Mouse (Mus musculus): Measurements from ENCODE around the gene Cebpzos.
A peak's percentile ranks its signal among the peaks of the same experiment; 100 is the strongest.

The Cebpzos gene

DNA sequence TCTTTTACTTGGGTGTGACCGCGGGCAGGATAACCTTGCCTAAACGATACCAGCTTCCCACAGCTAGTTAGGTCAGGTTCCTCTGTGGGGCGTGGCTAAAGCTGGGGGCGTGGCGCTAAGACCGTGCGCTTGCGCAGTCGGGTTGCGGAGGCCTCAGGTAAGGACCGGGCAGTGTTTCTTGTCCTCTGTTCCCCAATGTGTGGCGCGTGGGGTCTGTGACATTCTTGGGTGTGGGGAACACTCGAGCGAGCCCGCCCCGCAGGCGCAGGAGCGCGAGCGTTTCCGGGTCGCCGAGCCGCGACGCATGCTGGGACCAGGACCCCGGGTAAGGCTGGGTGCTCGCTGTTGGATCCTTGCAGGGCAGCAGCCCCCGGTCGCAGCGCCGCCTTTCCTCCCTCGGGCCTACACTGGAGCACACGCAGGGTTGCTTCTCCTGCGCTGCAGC lies at the start of gene Cebpzos:
Gene Cebpzos (plus strand): TSS at position 132 of the 445 bp plus-strand sequence.
- peak; percentile 86 for DNase-seq (ENCODE audit: low spot score)

- no peak for DNase-seq (ENCODE audit: low spot score)
These were observed 42.4 kb upstream of the Cebpzos start for GRCm38 (mm10) chr17:78873886-78874285.

DNA sequence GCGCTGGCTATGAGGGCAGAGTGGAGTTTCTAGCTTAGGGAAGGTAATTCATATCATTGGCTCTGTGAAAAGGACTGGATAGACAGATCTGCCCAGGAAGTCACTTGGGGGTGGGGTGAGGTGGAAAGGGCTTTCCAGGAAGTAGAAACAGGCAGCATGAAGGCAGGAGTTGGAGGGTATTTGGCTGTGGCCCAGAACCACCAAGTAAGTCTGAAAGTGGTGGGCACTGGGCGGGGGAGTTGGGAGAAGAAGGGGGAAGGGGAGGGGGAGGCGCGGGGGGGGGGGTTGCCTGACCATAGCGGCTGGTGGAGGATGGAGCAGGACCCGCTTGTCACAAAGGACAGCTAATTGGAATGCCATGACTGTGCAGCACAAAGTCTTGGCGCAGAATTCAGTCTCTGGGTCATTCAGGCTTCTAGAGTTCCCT lies 34.4 kb upstream of the Cebpzos start:
- DNase-seq (ENCODE audit: low spot score), result no peak

- DNase-seq (ENCODE audit: low spot score), result peak; percentile 80
These were observed 33.7 kb upstream of the Cebpzos start, which contains the start of gene Eif2ak2 for GRCm38 (mm10) chr17:78882401-78883112. Eif2ak2 (minus strand) TSS chr17:78882573.

DNA sequence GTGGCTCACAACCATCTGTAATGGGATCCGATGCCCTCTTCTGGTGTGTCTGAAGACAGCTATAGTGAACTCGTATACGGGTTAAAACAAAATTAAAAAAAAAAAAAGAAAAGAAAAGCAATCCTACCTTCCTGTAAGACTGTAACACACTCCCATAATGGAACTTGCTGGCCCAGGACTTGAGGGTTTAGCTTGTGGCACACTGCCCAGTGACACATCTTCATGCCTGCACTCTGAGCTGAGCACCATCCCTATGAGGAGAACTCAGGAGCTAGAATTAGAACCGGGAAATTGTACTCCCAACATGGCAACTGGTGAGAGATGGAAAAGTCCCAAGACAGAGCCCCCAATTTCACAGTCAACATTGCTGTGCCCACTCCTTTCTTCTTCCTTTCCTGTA lies 33.0 kb upstream of the Cebpzos start:
- DNase-seq (ENCODE audit: low spot score), result no peak

DNA sequence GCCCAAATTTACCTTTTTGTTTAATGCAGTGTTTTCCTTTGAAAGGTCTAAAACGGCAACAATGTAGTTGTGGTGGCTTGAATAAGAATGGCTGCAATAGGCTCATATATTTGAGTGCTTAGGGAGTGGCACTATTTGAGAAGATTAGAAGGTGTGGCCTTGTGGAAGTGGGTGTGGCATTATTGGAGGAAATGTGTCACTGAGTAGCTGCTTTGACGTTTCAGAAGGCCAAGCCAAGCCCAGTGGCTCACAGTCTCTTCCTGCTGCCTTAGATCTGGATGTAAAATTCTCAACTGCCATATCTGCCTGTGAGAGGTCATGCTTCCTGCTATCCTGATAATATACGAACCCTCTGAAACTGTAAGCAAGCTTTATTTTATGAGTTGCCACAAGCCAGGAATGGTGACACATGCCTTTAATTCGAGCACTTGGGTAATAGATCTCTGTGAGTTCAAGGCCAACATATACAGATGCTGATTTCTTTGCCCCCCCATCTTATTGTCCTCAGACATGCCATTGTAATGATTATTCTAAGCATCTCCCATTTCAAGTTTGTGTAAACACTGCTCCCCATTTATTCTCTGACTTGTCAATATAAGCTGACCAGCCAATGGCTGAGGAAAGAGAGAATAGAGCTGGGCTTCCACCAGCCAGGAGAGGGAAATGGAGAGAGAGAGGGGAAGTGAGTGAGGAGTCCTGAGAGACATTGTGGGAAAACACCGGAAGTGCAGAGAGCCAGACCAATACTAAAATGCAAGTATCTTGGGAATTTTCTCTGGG lies 30.8 kb upstream of the Cebpzos start:
- DNase-seq (ENCODE audit: low spot score), result no peak

GRCm38 (mm10) chr17:78888554-78888953 lies 27.7 kb upstream of the Cebpzos start:
- DNase-seq (ENCODE audit: low spot score), result no peak

GRCm38 (mm10) chr17:78889184-78889583 lies 27.1 kb upstream of the Cebpzos start:
- DNase-seq (ENCODE audit: low spot score), result no peak

GRCm38 (mm10) chr17:78891020-78891419 lies 25.3 kb upstream of the Cebpzos start:
- no peak for DNase-seq (ENCODE audit: low spot score)

GRCm38 (mm10) chr17:78894991-78895390 lies 21.3 kb upstream of the Cebpzos start:
- DNase-seq (ENCODE audit: low spot score), result no peak

DNA sequence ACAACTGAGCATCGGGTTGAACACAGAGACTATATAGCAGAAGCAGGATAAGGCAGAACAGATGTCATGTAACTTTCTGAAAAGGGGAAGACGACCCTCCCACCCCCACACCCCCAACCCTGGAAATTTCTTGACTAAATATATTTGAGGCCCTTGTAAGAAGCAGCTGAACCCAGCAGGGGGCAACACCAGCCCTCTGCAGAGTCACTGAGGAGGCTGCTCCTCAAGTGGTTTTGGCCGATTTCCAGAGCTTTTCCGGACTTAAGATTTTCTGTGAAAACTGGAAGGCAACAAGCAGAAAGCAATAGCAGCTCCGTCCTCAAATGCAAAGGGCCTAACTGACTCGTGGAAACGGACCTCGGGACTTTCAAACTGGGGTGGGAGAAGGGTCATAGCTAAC lies 20.9 kb upstream of the Cebpzos start:
- peak; percentile 31 for DNase-seq (ENCODE audit: low spot score)

GRCm38 (mm10) chr17:78903158-78903557 lies 13.1 kb upstream of the Cebpzos start:
- no peak for DNase-seq (ENCODE audit: low spot score)

GRCm38 (mm10) chr17:78906892-78907291 lies 9.4 kb upstream of the Cebpzos start, which contains the start of gene Sult6b1:
Sult6b1 (minus strand) TSS chr17:78906992.
- no peak for DNase-seq (ENCODE audit: low spot score)

DNA sequence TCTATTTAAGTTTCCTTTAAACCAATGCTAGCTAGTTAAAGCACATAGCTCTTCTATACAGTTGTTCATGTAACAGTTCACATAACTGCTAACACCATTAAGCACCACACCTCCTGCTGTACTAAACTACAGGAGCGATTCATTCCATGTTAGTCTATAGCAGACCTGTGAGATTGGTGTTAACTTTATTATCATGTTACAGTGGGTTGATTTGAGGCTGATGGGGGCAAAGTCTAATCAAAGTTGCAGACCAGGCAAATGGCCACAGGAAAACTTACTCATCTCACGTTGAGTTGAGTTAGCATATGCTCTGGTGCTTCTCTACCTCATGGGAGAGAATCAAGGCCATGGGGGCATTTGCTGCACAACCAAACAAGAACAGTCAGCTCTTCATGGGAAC lies 6.9 kb upstream of the Cebpzos start:
- no peak for DNase-seq (ENCODE audit: low spot score)

DNA sequence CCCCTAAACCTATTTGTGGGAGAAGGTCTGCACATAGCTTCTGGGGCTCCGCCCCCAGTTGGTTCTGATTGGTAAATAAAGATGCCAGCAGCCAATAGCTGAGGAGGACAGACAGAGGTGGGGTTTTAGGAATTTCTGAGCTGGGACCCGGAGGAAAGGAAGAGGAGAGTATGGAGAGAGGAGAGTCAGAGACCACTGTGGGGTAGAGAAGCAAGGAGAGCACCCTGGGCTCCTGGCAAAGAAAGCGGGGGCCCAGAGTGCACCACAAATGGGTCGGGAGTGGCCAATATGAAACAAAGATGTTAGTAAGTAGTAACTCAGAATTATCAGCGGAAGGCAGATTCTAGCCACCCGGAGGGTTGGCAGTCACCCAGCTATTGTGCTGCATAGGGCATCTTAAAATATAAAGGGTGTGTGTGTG lies 3.4 kb upstream of the Cebpzos start:
- DNase-seq (ENCODE audit: low spot score), result peak; percentile 23

- DNase-seq (ENCODE audit: low spot score), result no peak
These were observed 2.4 kb upstream of the Cebpzos start for GRCm38 (mm10) chr17:78913921-78914320.

DNA sequence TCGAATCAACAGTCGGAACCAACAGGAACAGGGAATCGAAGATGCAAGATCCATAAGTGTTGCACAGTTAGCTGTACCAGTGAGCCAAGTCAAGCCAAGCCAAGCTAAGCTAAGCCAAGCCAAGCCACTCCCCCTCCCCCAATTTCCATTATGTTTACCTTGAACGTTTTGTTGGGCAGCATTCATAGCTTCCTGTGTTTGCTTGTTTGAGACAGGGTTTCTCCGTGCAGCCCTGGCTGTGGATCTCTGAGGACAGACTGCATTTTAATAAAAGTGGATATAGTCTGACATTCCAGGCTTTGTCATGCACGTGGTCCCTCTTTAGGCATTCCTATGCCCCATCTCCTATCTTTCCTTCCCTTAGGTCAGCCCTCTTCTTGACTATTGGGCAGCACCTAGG lies 528 bp upstream of the Cebpzos start:
- DNase-seq (ENCODE audit: low spot score), result no peak

DNA sequence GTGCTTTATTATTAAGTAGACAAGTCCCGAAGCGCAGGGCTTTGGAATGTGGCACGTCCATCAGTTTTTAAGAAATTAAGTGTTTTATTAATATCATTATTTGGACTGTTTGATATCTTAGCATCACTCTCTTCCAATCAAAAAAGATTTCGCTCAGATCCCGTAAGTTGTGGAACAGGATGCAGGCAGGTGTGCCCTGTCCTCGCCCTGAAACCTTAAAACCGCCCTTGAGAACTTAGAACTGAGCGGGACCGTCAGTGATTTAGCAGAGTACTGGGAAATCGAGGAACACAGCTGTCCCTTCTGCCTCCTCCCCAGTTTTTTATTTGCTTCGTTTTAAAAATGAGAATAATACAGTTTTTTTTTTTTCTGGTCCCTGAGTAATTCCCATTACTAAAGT lies 599 bp downstream of the Cebpzos start:
- no peak for DNase-seq (ENCODE audit: low spot score)

GRCm38 (mm10) chr17:78917696-78918095 lies 1.4 kb downstream of the Cebpzos start:
- DNase-seq (ENCODE audit: low spot score), result no peak

DNA sequence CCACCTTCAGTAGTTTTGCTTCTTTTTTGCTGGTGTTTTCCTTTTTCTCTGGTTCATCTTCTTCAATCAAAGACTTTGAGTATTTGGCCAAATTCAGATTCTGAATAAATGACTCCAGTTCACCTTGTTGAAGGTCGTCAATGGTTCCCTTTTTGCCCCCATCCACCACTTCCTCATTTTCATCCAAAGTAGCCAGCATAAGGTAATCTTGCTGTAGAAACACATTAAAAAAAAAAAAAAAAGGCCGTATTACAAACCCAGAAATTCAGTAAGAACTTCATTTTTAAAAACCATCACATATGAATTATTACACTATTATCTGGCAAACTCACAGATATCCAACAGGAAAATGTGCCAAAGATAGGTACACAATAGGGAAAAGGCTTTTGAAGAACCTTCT lies 19.6 kb downstream of the Cebpzos start:
- DNase-seq (ENCODE audit: low spot score), result no peak

DNA sequence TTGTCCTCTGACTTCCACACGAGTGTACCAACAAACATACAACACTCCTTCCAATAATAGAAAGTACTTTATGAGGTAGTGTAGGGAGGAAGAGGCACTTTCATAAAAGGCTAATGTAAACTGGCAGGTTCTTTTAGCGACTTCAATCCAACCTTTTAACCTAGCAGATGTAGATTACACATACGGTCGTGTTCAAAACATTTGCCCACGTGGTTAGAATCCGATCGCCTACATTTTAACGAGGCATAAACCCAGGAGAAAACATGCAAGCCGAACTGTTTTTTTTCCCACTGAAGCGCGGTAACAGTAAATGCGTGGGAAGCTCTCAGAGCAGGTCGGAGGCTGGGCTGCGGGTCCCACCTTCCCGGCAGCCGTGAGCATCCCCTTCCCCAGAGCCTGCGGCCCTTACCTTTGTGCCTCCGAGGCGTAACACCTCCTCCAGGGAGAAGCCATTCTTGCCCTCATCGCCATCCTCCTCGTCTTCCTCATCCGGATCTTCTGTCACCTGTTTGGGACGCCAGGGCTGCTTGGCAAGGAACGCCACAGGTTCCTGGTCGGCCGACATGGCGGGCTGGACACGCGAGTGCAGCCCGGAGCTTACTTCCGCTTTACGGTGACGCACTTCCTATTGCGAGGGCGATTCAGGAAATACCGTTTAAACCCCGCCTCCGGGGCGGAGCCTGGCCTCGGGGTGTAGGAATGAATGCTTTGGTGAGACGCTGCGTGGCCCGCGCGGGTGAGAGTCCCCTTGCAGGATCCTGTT lies 20.3 kb downstream of the Cebpzos start, which contains the start of the genes Cebpz and Ndufaf7:
Gene Cebpz (minus strand): TSS at position 601 of the 763 bp plus-strand sequence.
Gene Ndufaf7 (plus strand): TSS at position 671 of the 763 bp plus-strand sequence.
- peak; percentile 97 for DNase-seq (ENCODE audit: low spot score)

DNA sequence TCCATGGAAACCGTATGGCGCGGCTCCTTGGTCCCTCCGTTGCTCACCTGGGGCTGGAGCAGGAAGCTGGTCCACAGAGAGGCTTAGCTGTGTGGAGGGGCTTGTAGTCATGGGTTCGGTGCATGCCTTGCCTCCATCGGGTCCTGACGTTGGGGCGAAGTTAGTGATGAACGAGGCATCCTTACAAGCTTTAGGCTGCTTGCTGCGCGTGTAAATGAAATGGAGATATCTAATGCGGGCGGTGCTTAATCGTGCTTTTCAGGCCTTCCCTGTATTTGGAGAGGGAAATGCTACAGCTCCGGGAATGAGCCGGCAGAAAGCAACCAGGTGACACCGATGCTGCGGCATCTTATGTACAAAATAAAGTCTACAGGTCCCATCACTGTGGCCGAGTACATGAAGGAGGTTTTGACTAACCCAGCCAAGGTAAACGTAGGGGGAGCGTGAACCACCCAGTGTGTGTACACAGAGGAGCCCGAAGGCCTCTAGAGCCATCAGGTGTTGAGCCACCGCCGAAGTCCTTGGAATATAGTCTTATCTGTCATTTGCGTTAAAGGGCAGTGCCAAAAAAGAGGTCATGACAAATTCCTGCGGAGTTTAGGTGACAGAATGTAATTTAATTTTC lies 21.0 kb downstream of the Cebpzos start:
- peak; percentile 18 for DNase-seq (ENCODE audit: low spot score)

Measured in testis, postnatal 14 days (tissue).